Mouse (Mus musculus) neural tube, embryonic 14.5 days (tissue): ENCODE results near the gene Cfap73. TPM values are rescaled to one million over a fixed set of nuclear protein-coding genes. Genes with fewer than 3 reads are reported as not detected.

Source experiments
- ATAC-seq: fragments of 200-750 bp; cut with Nextera tagmentation; 2 replicates; pipeline ENCODE4 v1.8.0; 2017; ENCODE audit warnings: low read depth, mild to moderate bottlenecking, moderate TSS enrichment, moderate library complexity
- H3K27ac ChIP-seq: fragments of 300-500 bp; sonication (generic); 2 replicates; pipeline ENCODE4 v1.5.1; 2014; ENCODE audit warnings: low read depth, mild to moderate bottlenecking, control low read depth, low read length, moderate library complexity, mixed read lengths
- H3K27me3 ChIP-seq: fragments of 300-500 bp; sonication (generic); 2 replicates; pipeline ENCODE4 v1.6.1; 2014; ENCODE audit warnings: low read length; ENCODE audit not compliant: control insufficient read depth, insufficient read depth
- H3K36me3 ChIP-seq: fragments of 300-500 bp; sonication (generic); 2 replicates; pipeline ENCODE4 v1.6.1; 2014; ENCODE audit warnings: low read length, mixed read lengths; ENCODE audit not compliant: control insufficient read depth, insufficient read depth
- H3K4me1 ChIP-seq: fragments of 300-500 bp; sonication (generic); 2 replicates; pipeline ENCODE4 v1.6.1; 2014; ENCODE audit warnings: low read length; ENCODE audit not compliant: control insufficient read depth, insufficient read depth
- H3K4me2 ChIP-seq: fragments of 300-500 bp; sonication (generic); 2 replicates; pipeline ENCODE4 v1.6.1; 2014; ENCODE audit warnings: mild to moderate bottlenecking, low read depth, low read length, control low read depth
- H3K4me3 ChIP-seq: fragments of 300-500 bp; sonication (generic); 2 replicates; pipeline ENCODE4 v1.5.1; 2014; ENCODE audit warnings: low read depth, low read length, control low read depth, mixed read lengths
- H3K9ac ChIP-seq: fragments of 300-500 bp; sonication (generic); replicated peaks from 2 replicates; pipeline ENCODE4 v1.6.1; 2014; ENCODE audit warnings: low read depth, mild to moderate bottlenecking, control low read depth, low read length, mixed read lengths
- H3K9me3 ChIP-seq: fragments of 300-500 bp; sonication (generic); 2 replicates; pipeline ENCODE4 v1.6.1; 2016; ENCODE audit warnings: low read length; ENCODE audit not compliant: control insufficient read depth
- WGBS: fragments of 180-500 bp; shearing (Covaris S2); extraction: QIAGEN DNeasy Blood & Tissue Kit; methylation state at CpG from one replicate; pipeline ENCODE4 v1.1.7; 2014; 5-methylcytosine and 5-hydroxymethylcytosine counted together
- polyA plus RNA-seq: library from polyadenylated mRNA; unstranded; fragments of >200 nt; fragmentation: Nextera tagmentation; extraction: Ambion mirVana; gene quantifications from 2 replicates; pipeline ENCODE4 v1.2.1, GENCODE M21; 2014

Gene Cfap73
- polyA plus RNA-seq, 1 experiment from 2014 or later = 0.46 TPM

- 94% methylated on average over 12 of the region's 12 CpGs for WGBS
- no peak for ATAC-seq
- H3K4me1 ChIP-seq = peaks cover 5% of the 10 kb centered on the region; the same call in 1 of the 2 replicates
Measured at GRCm38 (mm10) chr5:120602210-120602609, 31.8 kb downstream of the Cfap73 start.

GRCm38 (mm10) chr5:120600946-120601668, 32.9 kb downstream of the Cfap73 start:
- no peak for ATAC-seq
- 40% methylated on average over 11 of the region's 11 CpGs for WGBS
- H3K4me1 ChIP-seq = peaks cover 5% of the 10 kb centered on the region; the same call in 1 of the 2 replicates
- no peaks in the 10 kb centered on the region for H3K9me3 ChIP-seq
- H3K27me3 ChIP-seq = no peaks in the 10 kb centered on the region
- no peak overlapping the region for H3K9ac ChIP-seq
- no peak overlapping the region for H3K27ac ChIP-seq
- no peaks in the 10 kb centered on the region for H3K36me3 ChIP-seq
- H3K4me3 ChIP-seq = no peak overlapping the region
- H3K4me2 ChIP-seq = no peak overlapping the region

More at GRCm38 (mm10) chr5:120602210-120602609, 31.8 kb downstream of the Cfap73 start:
- H3K4me2 ChIP-seq = no peak overlapping the region
- no peaks in the 10 kb centered on the region for H3K36me3 ChIP-seq
- no peaks in the 10 kb centered on the region for H3K9me3 ChIP-seq
- no peak overlapping the region for H3K9ac ChIP-seq
- no peak overlapping the region for H3K27ac ChIP-seq
- H3K4me3 ChIP-seq = no peak overlapping the region
- H3K27me3 ChIP-seq = no peaks in the 10 kb centered on the region

GRCm38 (mm10) chr5:120599625-120600024, 34.4 kb downstream of the Cfap73 start:
- WGBS = 93% methylated on average over 6 of the region's 6 CpGs
- Histone ChIP-seq H3K27me3 (no peaks in the 10 kb centered on the region), H3K4me2 (no peak overlapping the region), H3K36me3 (no peaks in the 10 kb centered on the region), H3K9ac (no peak overlapping the region), H3K4me1 (no peaks in the 10 kb centered on the region), H3K4me3 (no peak overlapping the region), H3K9me3 (no peaks in the 10 kb centered on the region), H3K27ac (no peak overlapping the region)
- ATAC-seq = no peak

GRCm38 (mm10) chr5:120594485-120594884, 39.5 kb downstream of the Cfap73 start:
- Histone ChIP-seq H3K36me3 (no peaks in the 10 kb centered on the region), H3K4me2 (no peak overlapping the region), H3K4me1 (no peaks in the 10 kb centered on the region), H3K27me3 (no peaks in the 10 kb centered on the region), H3K9ac (no peak overlapping the region), H3K27ac (no peak overlapping the region), H3K9me3 (no peaks in the 10 kb centered on the region), H3K4me3 (no peak overlapping the region)
- no peak for ATAC-seq
- WGBS = 80% methylated on average over 6 of the region's 6 CpGs

GRCm38 (mm10) chr5:120592141-120592540, 41.9 kb downstream of the Cfap73 start:
- 72% methylated on average over 7 of the region's 7 CpGs for WGBS
- H3K27me3 ChIP-seq = no peaks in the 10 kb centered on the region
- H3K9ac ChIP-seq = no peak overlapping the region
- H3K36me3 ChIP-seq = no peaks in the 10 kb centered on the region
- no peak overlapping the region for H3K4me2 ChIP-seq
- H3K9me3 ChIP-seq = no peaks in the 10 kb centered on the region
- peaks cover 14% of the 10 kb centered on the region for H3K4me1 ChIP-seq
- H3K27ac ChIP-seq = no peak overlapping the region
- no peak for ATAC-seq
- no peak overlapping the region for H3K4me3 ChIP-seq

GRCm38 (mm10) chr5:120590356-120591010, 43.6 kb downstream of the Cfap73 start:
- ATAC-seq = no peak
- no peak overlapping the region for H3K4me2 ChIP-seq
- peaks cover 14% of the 10 kb centered on the region for H3K4me1 ChIP-seq
- no peak overlapping the region for H3K9ac ChIP-seq
- no peak overlapping the region for H3K27ac ChIP-seq
- no peak overlapping the region for H3K4me3 ChIP-seq
- H3K27me3 ChIP-seq = no peaks in the 10 kb centered on the region
- H3K9me3 ChIP-seq = no peaks in the 10 kb centered on the region
- WGBS = 78% methylated on average over 16 of the region's 16 CpGs
- H3K36me3 ChIP-seq = no peaks in the 10 kb centered on the region

GRCm38 (mm10) chr5:120588569-120589094, 45.4 kb downstream of the Cfap73 start, which contains the start of the genes Tpcn1 and Iqcd:
TSS of gene Tpcn1 (minus strand) at chr5:120588673.
TSS of gene Iqcd (plus strand) at chr5:120589016.
- Histone ChIP-seq H3K9ac (peak within 1 kb of the TSS; percentile 82), H3K27me3 (no peaks in the 10 kb centered on the region), H3K4me2 (peak within 1 kb of the TSS; percentile 97), H3K4me3 (peak within 1 kb of the TSS; percentile 57), H3K27ac (peak within 1 kb of the TSS; percentile 45), H3K4me1 (peaks cover 14% of the 10 kb centered on the region), H3K9me3 (no peaks in the 10 kb centered on the region), H3K36me3 (peaks cover under 1% of the 10 kb centered on the region; the same call in 1 of the 2 replicates)
- under 1% methylated on average over 33 of the region's 35 CpGs for WGBS
- ATAC-seq = peak; percentile 97

- 2% methylated on average over 29 of the region's 29 CpGs for WGBS
- no peaks in the 10 kb centered on the region for H3K27me3 ChIP-seq
- peak overlapping the region; percentile 82 for H3K9ac ChIP-seq
- 0 out of 2 replicates have a peak, but pooled peaks have one; percentile 1 for ATAC-seq
- H3K9me3 ChIP-seq = no peaks in the 10 kb centered on the region
- H3K36me3 ChIP-seq = peaks cover 3% of the 10 kb centered on the region; the same call in 1 of the 2 replicates
- peak overlapping the region; percentile 97 for H3K4me2 ChIP-seq
- H3K4me3 ChIP-seq = peak overlapping the region; percentile 57
- peak overlapping the region; percentile 45; the same call in 1 of the 2 replicates for H3K27ac ChIP-seq
- H3K4me1 ChIP-seq = peaks cover 16% of the 10 kb centered on the region
Measured at GRCm38 (mm10) chr5:120587940-120588568, 46.0 kb downstream of the Cfap73 start.
